Mouse (Mus musculus): Measurements from ENCODE around the gene Fam214a.

- TF ChIP-seq CTCF (IDR thresholded peaks at IDR 0.05; ENCODE audit: insufficient read depth, low read depth, low read length) (no peak), POLR2A (IDR thresholded peaks at IDR 0.05; ENCODE audit: insufficient read depth, low read depth, low read length) (no peak)
Observed at GRCm38 (mm10) chr9:75040566-75040965, 87.9 kb downstream of the Fam214a start.
